Mouse (Mus musculus) bone marrow macrophage, adult 2 months (primary cell): ENCODE data around the gene Ost4.

ENCODE experiments used
- CTCF ChIP-seq: IDR thresholded peaks from 2 replicates; pipeline ENCODE4 v1.5.1; 2012; ENCODE audit warnings: low read depth, mild to moderate bottlenecking, low read length, moderate library complexity
- POLR2A ChIP-seq: IDR thresholded peaks from 2 replicates; pipeline ENCODE4 v1.6.1; 2012; ENCODE audit warnings: mild to moderate bottlenecking, low read depth, low read length, borderline replicate concordance

DNA sequence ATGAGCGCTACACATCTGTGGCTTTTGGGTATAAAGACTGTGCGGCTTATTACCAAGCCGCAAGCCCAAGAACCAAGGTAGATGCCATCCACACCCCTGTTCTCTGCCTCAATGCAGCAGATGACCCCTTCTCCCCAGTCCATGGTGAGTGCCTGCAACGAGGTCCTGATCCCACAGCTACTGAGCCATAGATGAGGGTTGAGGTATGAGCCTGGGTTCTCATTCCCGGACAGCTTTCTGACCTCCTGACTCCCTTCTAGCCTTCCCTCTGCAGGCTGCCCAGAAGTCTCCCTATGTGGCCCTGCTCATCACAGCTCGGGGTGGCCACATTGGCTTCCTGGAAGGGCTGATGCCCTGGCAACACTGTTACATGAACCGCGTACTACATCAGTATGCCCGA is 47.0 kb upstream of the Ost4 start:
- TF ChIP-seq POLR2A (no peak), CTCF (no peak)
